Mouse (Mus musculus): ENCODE measurements around the gene Fam163b. TPM values are rescaled to one million over a fixed set of nuclear protein-coding genes. Genes with fewer than 3 reads are reported as not detected.

Fam163b gene
- polyA plus RNA-seq, 1 experiment from 2014 or later: not detected

GRCm38 (mm10) chr2:27071978-27072377, 70.3 kb downstream of the Fam163b start, which contains the start of gene Mymk:
TSS of gene Mymk (minus strand) at chr2:27072179.
- H3K4me1 ChIP-seq (replicated peaks; ENCODE audit: insufficient read depth, low read length): 0 out of 2 replicates have a peak, but pooled peaks cover 8% of the 10 kb centered on the region
- H3K27me3 ChIP-seq (ENCODE audit: insufficient read depth, low read length): no peaks in the 10 kb centered on the region
- ATAC-seq (replicated peaks; ENCODE audit: low FRiP score, low read depth) (no peak), DNase-seq (ENCODE audit: low spot score) (no peak)
- H3K36me3 ChIP-seq (ENCODE audit: insufficient read depth, low read length): no peaks in the 10 kb centered on the region
- H3K27ac ChIP-seq: no peak within 1 kb of the TSS; the same call in 1 of the 2 replicates
- no peaks in the 10 kb centered on the region for H3K9me3 ChIP-seq (replicated peaks; ENCODE audit: low read length)
- TF ChIP-seq CTCF (IDR thresholded peaks at IDR 0.05; ENCODE audit: low read depth): no peak
- H3K9ac ChIP-seq (ENCODE audit: low read depth, low read length): no peak within 1 kb of the TSS
- 74% methylated on average over 2 of the region's 2 CpGs for WGBS
- no peak within 1 kb of the TSS for H3K4me2 ChIP-seq (ENCODE audit: low read length)
- no peak within 1 kb of the TSS for H3K4me3 ChIP-seq (replicated peaks; ENCODE audit: low read depth, low read length)

- no peaks in the 10 kb centered on the region for H3K36me3 ChIP-seq (ENCODE audit: insufficient read depth, low read length)
- DNase-seq (ENCODE audit: low spot score): peak; percentile 80
- H3K4me1 ChIP-seq (replicated peaks; ENCODE audit: insufficient read depth, low read length): 0 out of 2 replicates have a peak, but pooled peaks cover 8% of the 10 kb centered on the region
- H3K9me3 ChIP-seq (replicated peaks; ENCODE audit: low read length): no peaks in the 10 kb centered on the region
- H3K9ac ChIP-seq (ENCODE audit: low read depth, low read length): no peak overlapping the region
- H3K27me3 ChIP-seq (ENCODE audit: insufficient read depth, low read length): no peaks in the 10 kb centered on the region
- no peak overlapping the region for H3K4me2 ChIP-seq (ENCODE audit: low read length)
- no peak for TF ChIP-seq CTCF (IDR thresholded peaks at IDR 0.05; ENCODE audit: low read depth)
- no peak overlapping the region for H3K27ac ChIP-seq
- WGBS: 13% methylated on average over 4 of the region's 4 CpGs
- H3K4me3 ChIP-seq (replicated peaks; ENCODE audit: low read depth, low read length): no peak overlapping the region
- no peak for ATAC-seq (replicated peaks; ENCODE audit: low FRiP score, low read depth)
Measured at GRCm38 (mm10) chr2:27071137-27071536, 71.2 kb downstream of the Fam163b start.

- H3K9me3 ChIP-seq (replicated peaks; ENCODE audit: low read length): no peaks in the 10 kb centered on the region
- ATAC-seq (replicated peaks; ENCODE audit: low FRiP score, low read depth) (no peak), DNase-seq (ENCODE audit: low spot score) (no peak)
- no peak overlapping the region for H3K4me2 ChIP-seq (ENCODE audit: low read length)
- 85% methylated on average over 2 of the region's 2 CpGs for WGBS
- H3K27me3 ChIP-seq (ENCODE audit: insufficient read depth, low read length): no peaks in the 10 kb centered on the region
- H3K4me3 ChIP-seq (replicated peaks; ENCODE audit: low read depth, low read length): no peak overlapping the region
- H3K4me1 ChIP-seq (replicated peaks; ENCODE audit: insufficient read depth, low read length): 0 out of 2 replicates have a peak, but pooled peaks cover 5% of the 10 kb centered on the region
- TF ChIP-seq CTCF (IDR thresholded peaks at IDR 0.05; ENCODE audit: low read depth): no peak
- no peak overlapping the region for H3K9ac ChIP-seq (ENCODE audit: low read depth, low read length)
- H3K36me3 ChIP-seq (ENCODE audit: insufficient read depth, low read length): no peaks in the 10 kb centered on the region
- H3K27ac ChIP-seq: no peak overlapping the region
Measured at GRCm38 (mm10) chr2:27070247-27070813, 72.0 kb downstream of the Fam163b start.

GRCm38 (mm10) chr2:27069646-27070045, 72.6 kb downstream of the Fam163b start:
- no peak overlapping the region for H3K4me2 ChIP-seq (ENCODE audit: low read length)
- H3K4me3 ChIP-seq (replicated peaks; ENCODE audit: low read depth, low read length): no peak overlapping the region
- DNase-seq (ENCODE audit: low spot score) (no peak), ATAC-seq (replicated peaks; ENCODE audit: low FRiP score, low read depth) (no peak)
- 57% methylated on average over 3 of the region's 3 CpGs for WGBS
- no peak overlapping the region for H3K27ac ChIP-seq
- no peaks in the 10 kb centered on the region for H3K36me3 ChIP-seq (ENCODE audit: insufficient read depth, low read length)
- H3K9me3 ChIP-seq (replicated peaks; ENCODE audit: low read length): no peaks in the 10 kb centered on the region
- TF ChIP-seq CTCF (IDR thresholded peaks at IDR 0.05; ENCODE audit: low read depth): no peak
- no peak overlapping the region for H3K9ac ChIP-seq (ENCODE audit: low read depth, low read length)
- no peaks in the 10 kb centered on the region for H3K27me3 ChIP-seq (ENCODE audit: insufficient read depth, low read length)
- H3K4me1 ChIP-seq (replicated peaks; ENCODE audit: insufficient read depth, low read length): no peaks in the 10 kb centered on the region

- Histone ChIP-seq H3K4me3 (replicated peaks; ENCODE audit: low read depth, low read length) (no peak overlapping the region), H3K4me2 (ENCODE audit: low read length) (no peak overlapping the region), H3K27ac (no peak overlapping the region), H3K36me3 (ENCODE audit: insufficient read depth, low read length) (no peaks in the 10 kb centered on the region), H3K9me3 (replicated peaks; ENCODE audit: low read length) (no peaks in the 10 kb centered on the region), H3K27me3 (ENCODE audit: insufficient read depth, low read length) (no peaks in the 10 kb centered on the region), H3K9ac (ENCODE audit: low read depth, low read length) (no peak overlapping the region), H3K4me1 (replicated peaks; ENCODE audit: insufficient read depth, low read length) (no peaks in the 10 kb centered on the region)
- ATAC-seq (replicated peaks; ENCODE audit: low FRiP score, low read depth): no peak
- no peak for TF ChIP-seq CTCF (IDR thresholded peaks at IDR 0.05; ENCODE audit: low read depth)
- no peak for DNase-seq (ENCODE audit: low spot score)
- WGBS: 46% methylated on average over 2 of the region's 2 CpGs
Measured at GRCm38 (mm10) chr2:27067996-27068395, 74.3 kb downstream of the Fam163b start.

GRCm38 (mm10) chr2:27067124-27067523, 75.2 kb downstream of the Fam163b start:
- no peak for ATAC-seq (replicated peaks; ENCODE audit: low FRiP score, low read depth)
- no peak overlapping the region for H3K4me2 ChIP-seq (ENCODE audit: low read length)
- H3K4me1 ChIP-seq (replicated peaks; ENCODE audit: insufficient read depth, low read length): no peaks in the 10 kb centered on the region
- no peak overlapping the region for H3K9ac ChIP-seq (ENCODE audit: low read depth, low read length)
- no peak for DNase-seq (ENCODE audit: low spot score)
- no peak for TF ChIP-seq CTCF (IDR thresholded peaks at IDR 0.05; ENCODE audit: low read depth)
- no peaks in the 10 kb centered on the region for H3K27me3 ChIP-seq (ENCODE audit: insufficient read depth, low read length)
- H3K4me3 ChIP-seq (replicated peaks; ENCODE audit: low read depth, low read length): no peak overlapping the region
- no peak overlapping the region for H3K27ac ChIP-seq
- WGBS: 95% methylated on average over 2 of the region's 2 CpGs
- no peaks in the 10 kb centered on the region for H3K9me3 ChIP-seq (replicated peaks; ENCODE audit: low read length)
- H3K36me3 ChIP-seq (ENCODE audit: insufficient read depth, low read length): no peaks in the 10 kb centered on the region

Other genes starting within 250 kb of the Fam163b start
- gene Surf6, start 239.6 kb downstream of the Fam163b start, polyA plus RNA-seq (2015; fragmentation: Nextera tagmentation; extraction: Ambion mirVana): 19.6 and 21.2 TPM in 2 replicates
- gene Med22, start 231.8 kb downstream of the Fam163b start, polyA plus RNA-seq (2015; fragmentation: Nextera tagmentation; extraction: Ambion mirVana): 38.6 and 42.2 TPM in 2 replicates
- gene Rpl7a, start 231.7 kb downstream of the Fam163b start, polyA plus RNA-seq (2015; fragmentation: Nextera tagmentation; extraction: Ambion mirVana): 668 and 686 TPM in 2 replicates
- 37.2 and 39.4 TPM in 2 replicates for gene Surf2, start 226.1 kb downstream of the Fam163b start, polyA plus RNA-seq (2015; fragmentation: Nextera tagmentation; extraction: Ambion mirVana)
- 62.5 and 64.1 TPM in 2 replicates for gene Surf1, start 226.0 kb downstream of the Fam163b start, polyA plus RNA-seq (2015; fragmentation: Nextera tagmentation; extraction: Ambion mirVana)
- 186 and 216 TPM in 2 replicates for gene Surf4, start 208.6 kb downstream of the Fam163b start, polyA plus RNA-seq (2015; fragmentation: Nextera tagmentation; extraction: Ambion mirVana)
- gene Stkld1, start 208.4 kb downstream of the Fam163b start, polyA plus RNA-seq (2015; fragmentation: Nextera tagmentation; extraction: Ambion mirVana): 0.07 and 0.27 TPM in 2 replicates
- gene Rexo4, start 178.1 kb downstream of the Fam163b start, polyA plus RNA-seq (2015; fragmentation: Nextera tagmentation; extraction: Ambion mirVana): 34.3 TPM in 2 replicates
- 0.04 and 0.13 TPM in 2 replicates for gene Adamts13, start 169.1 kb downstream of the Fam163b start, polyA plus RNA-seq (2015; fragmentation: Nextera tagmentation; extraction: Ambion mirVana)
- gene Cacfd1, start 132.6 kb downstream of the Fam163b start, polyA plus RNA-seq (2015; fragmentation: Nextera tagmentation; extraction: Ambion mirVana): 41.5 and 47.2 TPM in 2 replicates
- gene Slc2a6, start 114.5 kb downstream of the Fam163b start, polyA plus RNA-seq (2015; fragmentation: Nextera tagmentation; extraction: Ambion mirVana): 0.49 and 0.51 TPM in 2 replicates
- gene Mymk, start 70.3 kb downstream of the Fam163b start, polyA plus RNA-seq (2015; fragmentation: Nextera tagmentation; extraction: Ambion mirVana): 0.11 TPM in 1 of 2 replicates, not detected in the other
- 0.80 and 0.83 TPM in 2 replicates for gene Adamtsl2, start 63.1 kb downstream of the Fam163b start, polyA plus RNA-seq (2015; fragmentation: Nextera tagmentation; extraction: Ambion mirVana)
- 0.05 and 0.38 TPM in 2 replicates for gene Dbh, start 22.7 kb upstream of the Fam163b start, polyA plus RNA-seq (2015; fragmentation: Nextera tagmentation; extraction: Ambion mirVana)
- gene Sardh, start 105.8 kb upstream of the Fam163b start, polyA plus RNA-seq (2015; fragmentation: Nextera tagmentation; extraction: Ambion mirVana): 48.6 and 63.5 TPM in 2 replicates

All from kidney, postnatal 0 days (tissue).